Mouse (Mus musculus) liver, embryonic 14.5 days (tissue): Measurements from ENCODE around the gene Zer1.

Source experiments
- CTCF ChIP-seq: IDR thresholded peaks from 2 replicates; pipeline ENCODE4 v1.5.1; 2016; ENCODE audit warnings: antibody characterized with exemption, low read depth, control low read depth
- EP300 ChIP-seq: IDR thresholded peaks from 2 replicates; pipeline ENCODE4 v1.6.1; 2016; ENCODE audit warnings: antibody characterized with exemption, low read depth

- TF ChIP-seq CTCF (no peak), EP300 (no peak)
Observed at GRCm38 (mm10) chr2:30173541-30174240, 49.3 kb upstream of the Zer1 start.
